Mouse (Mus musculus) limb, embryonic 15.5 days (tissue): ENCODE results near the gene Cdan1. TPM values are rescaled to one million over a fixed set of nuclear protein-coding genes. Genes with fewer than 3 reads are reported as not detected.
"Not testable (repeated sequence)": the region's sequence is repeated elsewhere in the genome, so short reads cannot be mapped to it uniquely, and the experiment has no call there.

ENCODE experiments used
- ATAC-seq: fragments of 200-750 bp; cut with Nextera tagmentation; 2 replicates; pipeline ENCODE4 v1.8.0; 2017; ENCODE audit warnings: low read depth, moderate TSS enrichment; ENCODE audit not compliant: insufficient number of reproducible peaks, low FRiP score, low TSS enrichment
- H3K27ac ChIP-seq: fragments of 300-500 bp; sonication (generic); 2 replicates; pipeline ENCODE4 v1.5.1; 2015; ENCODE audit warnings: moderate library complexity, mild to moderate bottlenecking, inconsistent platforms
- H3K27me3 ChIP-seq: fragments of 300-500 bp; sonication (generic); 2 replicates; pipeline ENCODE4 v1.6.1; 2015; ENCODE audit warnings: inconsistent platforms
- H3K36me3 ChIP-seq: fragments of 300-500 bp; sonication (generic); 2 replicates; pipeline ENCODE4 v1.6.1; 2015; ENCODE audit warnings: inconsistent platforms
- H3K4me1 ChIP-seq: fragments of 300-500 bp; sonication (generic); 2 replicates; pipeline ENCODE4 v1.6.1; 2015; ENCODE audit warnings: inconsistent platforms
- H3K4me2 ChIP-seq: fragments of 300-500 bp; sonication (generic); 2 replicates; pipeline ENCODE4 v1.6.1; 2015; ENCODE audit warnings: mild to moderate bottlenecking, inconsistent platforms
- H3K4me3 ChIP-seq: fragments of 300-500 bp; sonication (generic); 2 replicates; pipeline ENCODE4 v1.5.1; 2015; ENCODE audit warnings: mild to moderate bottlenecking, inconsistent platforms
- H3K9ac ChIP-seq: fragments of 300-500 bp; sonication (generic); 2 replicates; pipeline ENCODE4 v1.6.1; 2015; ENCODE audit warnings: inconsistent platforms
- H3K9me3 ChIP-seq: fragments of 300-500 bp; sonication (generic); 2 replicates; pipeline ENCODE4 v1.6.1; 2016; ENCODE audit warnings: inconsistent platforms
- WGBS: fragments of 180-500 bp; shearing (Covaris S2); methylation state at CpG from one replicate; pipeline ENCODE4 v1.1.7; 2015; 5-methylcytosine and 5-hydroxymethylcytosine counted together
- polyA plus RNA-seq: library from polyadenylated mRNA; unstranded; fragments of >200 nt; fragmentation: Nextera tagmentation; extraction: Ambion mirVana; gene quantifications from 2 replicates; pipeline ENCODE4 v1.2.1, GENCODE M21; 2015

Gene Cdan1
- polyA plus RNA-seq, 1 experiment from 2014 or later: 6.2 TPM

DNA sequence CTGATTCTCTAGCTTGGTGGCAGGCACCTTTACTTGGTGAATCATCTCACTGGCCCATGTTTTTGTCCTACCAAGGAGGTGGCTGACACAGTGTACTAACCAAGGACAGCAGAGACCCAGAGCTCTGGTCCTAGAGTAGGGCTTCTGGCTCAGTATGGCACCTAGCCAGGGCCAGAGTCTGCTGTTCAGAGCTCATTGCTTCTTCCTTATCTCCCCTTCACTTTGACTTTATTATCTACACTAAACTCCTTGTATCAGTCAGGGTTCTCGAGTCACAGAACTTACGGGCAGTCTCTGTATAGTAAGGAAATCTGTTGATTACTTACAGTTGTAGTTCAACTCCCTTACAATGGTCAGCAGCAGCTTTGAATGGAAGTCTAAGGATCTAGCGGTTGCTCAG is 139.0 kb downstream of the Cdan1 start:
- H3K27ac ChIP-seq: no peak overlapping the region
- no peaks in the 10 kb centered on the region for H3K4me1 ChIP-seq
- H3K36me3 ChIP-seq: peaks cover 47% of the 10 kb centered on the region
- no peak for ATAC-seq
- H3K4me3 ChIP-seq: no peak overlapping the region
- no peaks in the 10 kb centered on the region for H3K27me3 ChIP-seq
- no peaks in the 10 kb centered on the region for H3K9me3 ChIP-seq
- H3K4me2 ChIP-seq: no peak overlapping the region
- WGBS: 82% methylated on average over 3 of the region's 3 CpGs
- no peak overlapping the region for H3K9ac ChIP-seq

DNA sequence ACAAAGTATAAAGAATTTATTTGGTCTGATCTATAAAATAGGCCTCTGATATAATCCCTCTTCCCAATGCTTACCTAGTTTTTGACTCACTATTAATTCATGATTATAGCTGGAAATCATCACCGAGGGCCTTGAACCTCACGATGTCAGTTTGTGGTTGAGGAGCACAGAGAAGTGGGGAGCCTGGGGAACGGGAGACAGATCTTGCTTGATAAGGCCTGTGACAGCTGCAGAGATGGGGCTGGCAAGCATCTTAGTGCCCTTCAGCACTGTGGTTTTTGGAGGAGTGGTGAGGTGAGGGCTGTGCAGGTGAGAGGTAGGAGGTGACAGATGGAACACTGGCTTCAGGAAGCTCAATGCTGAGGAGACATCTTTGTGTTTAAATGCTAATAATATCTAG is 139.8 kb downstream of the Cdan1 start:
- Histone ChIP-seq H3K9ac (no peak overlapping the region), H3K4me2 (no peak overlapping the region), H3K4me3 (no peak overlapping the region), H3K4me1 (no peaks in the 10 kb centered on the region), H3K9me3 (no peaks in the 10 kb centered on the region), H3K27ac (no peak overlapping the region), H3K36me3 (peaks cover 49% of the 10 kb centered on the region), H3K27me3 (no peaks in the 10 kb centered on the region)
- ATAC-seq: no peak
- WGBS: 81% methylated on average over 3 of the region's 3 CpGs

DNA sequence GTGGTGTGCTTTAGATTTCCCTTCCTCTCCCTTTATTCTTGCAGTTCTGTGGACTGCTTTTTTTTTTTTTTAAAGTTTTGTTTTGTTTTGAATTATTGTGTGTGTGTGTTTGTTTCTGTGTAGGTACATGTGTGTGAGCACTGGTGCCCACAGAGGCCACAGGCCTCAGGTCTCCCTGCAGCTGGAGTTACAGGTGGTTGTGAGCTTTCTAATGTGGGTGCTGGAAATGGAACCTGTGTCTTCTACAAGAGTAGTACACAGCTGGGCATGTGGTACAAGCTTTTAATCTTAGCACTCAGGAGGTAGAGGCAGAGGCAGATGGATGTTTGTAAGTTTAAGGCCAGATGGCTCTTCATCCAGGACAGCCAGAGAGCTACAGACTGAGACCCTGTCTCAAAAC is 142.9 kb downstream of the Cdan1 start:
- Histone ChIP-seq H3K4me2 (no peak overlapping the region), H3K9ac (no peak overlapping the region), H3K9me3 (no peaks in the 10 kb centered on the region), H3K36me3 (peaks cover 30% of the 10 kb centered on the region), H3K4me3 (no peak overlapping the region), H3K27ac (no peak overlapping the region), H3K4me1 (no peaks in the 10 kb centered on the region), H3K27me3 (no peaks in the 10 kb centered on the region)
- ATAC-seq: no peak

- Histone ChIP-seq H3K4me2 (no peak overlapping the region), H3K36me3 (peaks cover 52% of the 10 kb centered on the region)
Observed at GRCm38 (mm10) chr2:120702675-120703074, 147.3 kb downstream of the Cdan1 start.

DNA sequence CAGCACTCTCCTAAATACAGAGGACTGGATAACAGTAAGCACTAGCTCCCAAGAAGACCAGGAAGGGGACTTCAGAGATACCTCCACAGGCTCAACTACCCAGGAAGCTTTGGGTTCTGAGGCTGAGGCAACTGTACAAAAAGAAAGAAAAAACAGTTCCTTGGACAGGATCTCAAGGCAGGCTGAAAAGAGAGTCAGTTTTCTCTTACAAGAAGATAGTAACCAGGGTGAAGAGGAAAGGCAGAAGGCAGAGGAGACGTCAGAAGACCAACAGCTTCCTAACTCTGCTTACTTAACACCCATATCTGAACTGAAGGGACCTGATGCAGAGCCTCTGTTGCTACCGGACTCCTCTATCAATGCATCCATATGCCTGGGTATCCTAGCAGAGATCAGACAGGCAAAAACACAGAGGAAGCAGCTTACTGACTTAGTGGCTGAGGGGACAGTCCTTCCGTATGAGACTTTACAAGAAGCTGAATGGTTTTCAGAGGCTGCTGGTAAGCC is 149.5 kb downstream of the Cdan1 start:
- 92% methylated on average over 3 of the region's 3 CpGs for WGBS
- H3K4me2 ChIP-seq: no peak overlapping the region
- H3K4me1 ChIP-seq: no peaks in the 10 kb centered on the region
- no peak overlapping the region for H3K9ac ChIP-seq
- no peak overlapping the region for H3K27ac ChIP-seq
- no peak for ATAC-seq
- peaks cover 57% of the 10 kb centered on the region for H3K36me3 ChIP-seq
- H3K4me3 ChIP-seq: no peak overlapping the region
- no peaks in the 10 kb centered on the region for H3K9me3 ChIP-seq
- H3K27me3 ChIP-seq: no peaks in the 10 kb centered on the region

More at GRCm38 (mm10) chr2:120702675-120703074, 147.3 kb downstream of the Cdan1 start:
- Histone ChIP-seq H3K4me1 (no peaks in the 10 kb centered on the region), H3K27ac (no peak overlapping the region), H3K27me3 (no peaks in the 10 kb centered on the region), H3K4me3 (no peak overlapping the region), H3K9me3 (no peaks in the 10 kb centered on the region), H3K9ac (no peak overlapping the region)
- WGBS: 71% methylated on average over 5 of the region's 5 CpGs
- no peak for ATAC-seq

GRCm38 (mm10) chr2:120697767-120698166 is 152.2 kb downstream of the Cdan1 start:
- Histone ChIP-seq H3K9me3 (no peaks in the 10 kb centered on the region), H3K4me1 (no peaks in the 10 kb centered on the region), H3K9ac (no peak overlapping the region), H3K4me3 (no peak overlapping the region), H3K27ac (no peak overlapping the region), H3K36me3 (peaks cover 62% of the 10 kb centered on the region), H3K27me3 (no peaks in the 10 kb centered on the region), H3K4me2 (no peak overlapping the region)
- ATAC-seq: no peak
- WGBS: 84% methylated on average over 5 of the region's 5 CpGs

DNA sequence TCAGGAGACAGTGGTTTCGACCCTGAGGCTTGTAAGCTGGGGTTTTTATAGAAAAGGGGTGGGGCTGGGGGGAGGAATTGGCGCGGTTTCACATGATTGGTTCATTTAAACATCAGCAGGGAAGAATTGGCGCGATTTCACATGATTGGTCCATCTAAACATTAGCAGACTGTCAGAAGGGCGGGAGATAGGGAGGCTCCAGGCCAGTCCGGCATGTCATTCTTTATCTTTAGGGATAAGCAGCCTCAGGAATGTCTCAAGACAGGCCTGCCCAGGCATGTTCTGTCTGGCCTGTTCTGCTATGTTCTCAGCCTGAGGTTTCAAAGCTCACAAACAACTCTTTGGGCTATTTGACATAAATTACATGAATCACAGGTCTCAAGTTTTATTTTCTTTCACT is 168.8 kb downstream of the Cdan1 start:
- H3K4me1 ChIP-seq, H3K27me3 ChIP-seq, H3K9me3 ChIP-seq, ATAC-seq, H3K27ac ChIP-seq, H3K4me3 ChIP-seq, H3K4me2 ChIP-seq, H3K9ac ChIP-seq: not testable (repeated sequence)
- WGBS: 71% methylated on average over 7 of the region's 7 CpGs
- H3K36me3 ChIP-seq: peaks cover 16% of the 10 kb centered on the region; the same call in 1 of the 2 replicates

DNA sequence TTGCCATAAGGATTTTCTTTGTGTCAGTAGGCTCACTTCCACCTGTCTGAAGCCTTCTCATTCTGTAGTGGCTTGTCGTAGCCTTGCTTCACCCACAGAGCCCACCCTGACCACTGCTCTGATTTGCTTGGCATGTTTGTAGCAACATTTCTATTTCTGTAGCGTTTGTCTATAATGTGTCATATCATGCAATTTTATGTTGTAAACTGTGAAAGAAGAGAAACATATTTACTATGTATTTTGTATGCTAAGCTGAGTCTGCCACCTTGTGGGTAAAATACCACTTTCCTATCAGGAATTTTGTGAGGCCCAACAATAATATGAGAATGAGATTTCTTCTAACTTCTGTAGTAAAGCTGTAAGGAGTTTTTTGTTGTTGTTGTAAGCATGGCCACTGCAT is 179.7 kb downstream of the Cdan1 start:
- 69% methylated on average over 2 of the region's 2 CpGs for WGBS
- ATAC-seq: no peak
- Histone ChIP-seq H3K27me3 (no peaks in the 10 kb centered on the region), H3K27ac (no peak overlapping the region), H3K4me3 (no peak overlapping the region), H3K36me3 (peaks cover 25% of the 10 kb centered on the region), H3K9me3 (no peaks in the 10 kb centered on the region), H3K4me2 (no peak overlapping the region), H3K4me1 (no peaks in the 10 kb centered on the region), H3K9ac (no peak overlapping the region)

GRCm38 (mm10) chr2:120667446-120667845 is 182.5 kb downstream of the Cdan1 start:
- no peak overlapping the region for H3K4me3 ChIP-seq
- 78% methylated on average over 2 of the region's 2 CpGs for WGBS
- H3K36me3 ChIP-seq: peaks cover 15% of the 10 kb centered on the region; the same call in 1 of the 2 replicates
- H3K9ac ChIP-seq: no peak overlapping the region
- no peaks in the 10 kb centered on the region for H3K4me1 ChIP-seq
- H3K27ac ChIP-seq: no peak overlapping the region
- H3K9me3 ChIP-seq: no peaks in the 10 kb centered on the region
- no peak for ATAC-seq
- no peaks in the 10 kb centered on the region for H3K27me3 ChIP-seq
- no peak overlapping the region for H3K4me2 ChIP-seq

Other genes with a start within 250 kb of the Cdan1 start
- gene Haus2, start 240.7 kb downstream of the Cdan1 start, polyA plus RNA-seq: 21.8 and 23.2 TPM in 2 replicates
- 24.4 and 25.4 TPM in 2 replicates for gene Lrrc57, start 240.6 kb downstream of the Cdan1 start, polyA plus RNA-seq
- gene Stard9, start 221.0 kb downstream of the Cdan1 start, polyA plus RNA-seq: 6.1 and 7.5 TPM in 2 replicates
- gene Ttbk2, start 476 bp upstream of the Cdan1 start, polyA plus RNA-seq: 2.7 and 3.9 TPM in 2 replicates
- 21.8 and 25.5 TPM in 2 replicates for gene Ubr1, start 120.6 kb upstream of the Cdan1 start, polyA plus RNA-seq
- 2.4 and 2.6 TPM in 2 replicates for gene Tmem62, start 126.9 kb upstream of the Cdan1 start, polyA plus RNA-seq
- gene Ccndbp1, start 158.3 kb upstream of the Cdan1 start, polyA plus RNA-seq: 37.3 and 39.5 TPM in 2 replicates
- gene Epb42, start 186.9 kb upstream of the Cdan1 start, polyA plus RNA-seq: 0.47 and 1.0 TPM in 2 replicates
- 0.10 and 0.31 TPM in 2 replicates for gene Tgm5, start 235.7 kb upstream of the Cdan1 start, polyA plus RNA-seq